Mouse (Mus musculus): ENCODE results near the gene Clcn6. TPM values are rescaled to one million over a fixed set of nuclear protein-coding genes. Genes with fewer than 3 reads are reported as not detected.

Gene Clcn6
- polyA plus RNA-seq, 1 experiment = not detected

GRCm38 (mm10) chr4:148071508-148071907 lies 32.9 kb upstream of the Clcn6 start:
- no peak overlapping the region for H3K4me3 ChIP-seq (ENCODE audit: insufficient read depth, low read depth, low read length)
- no peak overlapping the region for H3K27ac ChIP-seq (ENCODE audit: insufficient read depth, low read depth, low read length)
- peaks cover 7% of the 10 kb centered on the region; the same call in 1 of the 2 replicates for H3K4me1 ChIP-seq (ENCODE audit: control insufficient read depth, insufficient read depth, low read length)
- WGBS = 70% methylated on average over 5 of the region's 5 CpGs
- TF ChIP-seq POLR2A (IDR thresholded peaks at IDR 0.05; ENCODE audit: insufficient read depth, low read depth, low read length) (no peak), CTCF (IDR thresholded peaks at IDR 0.05; ENCODE audit: insufficient read depth, low read depth, low read length) (no peak)

- Histone ChIP-seq H3K4me3 (ENCODE audit: insufficient read depth, low read depth, low read length) (no peak overlapping the region), H3K27ac (ENCODE audit: insufficient read depth, low read depth, low read length) (no peak overlapping the region), H3K4me1 (ENCODE audit: control insufficient read depth, insufficient read depth, low read length) (peaks cover 6% of the 10 kb centered on the region; the same call in 1 of the 2 replicates)
- WGBS = 91% methylated on average over 9 of the region's 9 CpGs
- no peak for TF ChIP-seq POLR2A (IDR thresholded peaks at IDR 0.05; ENCODE audit: insufficient read depth, low read depth, low read length)
- no peak for TF ChIP-seq CTCF (IDR thresholded peaks at IDR 0.05; ENCODE audit: insufficient read depth, low read depth, low read length)
These were observed 31.1 kb upstream of the Clcn6 start for GRCm38 (mm10) chr4:148069602-148070218.

GRCm38 (mm10) chr4:148067346-148067745 lies 28.7 kb upstream of the Clcn6 start:
- H3K4me3 ChIP-seq (ENCODE audit: insufficient read depth, low read depth, low read length) = no peak overlapping the region
- TF ChIP-seq CTCF (IDR thresholded peaks at IDR 0.05; ENCODE audit: insufficient read depth, low read depth, low read length) = no peak
- no peak for TF ChIP-seq POLR2A (IDR thresholded peaks at IDR 0.05; ENCODE audit: insufficient read depth, low read depth, low read length)
- 90% methylated on average over 8 of the region's 8 CpGs for WGBS
- H3K4me1 ChIP-seq (ENCODE audit: control insufficient read depth, insufficient read depth, low read length) = peaks cover 6% of the 10 kb centered on the region; the same call in 1 of the 2 replicates
- H3K27ac ChIP-seq (ENCODE audit: insufficient read depth, low read depth, low read length) = no peak overlapping the region

- TF ChIP-seq CTCF (IDR thresholded peaks at IDR 0.05; ENCODE audit: insufficient read depth, low read depth, low read length) (no peak), POLR2A (IDR thresholded peaks at IDR 0.05; ENCODE audit: insufficient read depth, low read depth, low read length) (no peak)
- Histone ChIP-seq H3K27ac (ENCODE audit: insufficient read depth, low read depth, low read length) (no peak overlapping the region), H3K4me1 (ENCODE audit: control insufficient read depth, insufficient read depth, low read length) (peaks cover 6% of the 10 kb centered on the region; the same call in 1 of the 2 replicates), H3K4me3 (ENCODE audit: insufficient read depth, low read depth, low read length) (no peak overlapping the region)
- whole genome bisulfite sequencing = 66% methylated on average over 9 of the region's 9 CpGs
These were observed 27.8 kb upstream of the Clcn6 start for GRCm38 (mm10) chr4:148066401-148066744.

GRCm38 (mm10) chr4:148065702-148066400 lies 27.2 kb upstream of the Clcn6 start:
- 48% methylated on average over 6 of the region's 6 CpGs for WGBS
- Histone ChIP-seq H3K4me1 (ENCODE audit: control insufficient read depth, insufficient read depth, low read length) (peaks cover 6% of the 10 kb centered on the region; the same call in 1 of the 2 replicates), H3K27ac (ENCODE audit: insufficient read depth, low read depth, low read length) (no peak overlapping the region), H3K4me3 (ENCODE audit: insufficient read depth, low read depth, low read length) (no peak overlapping the region)
- TF ChIP-seq POLR2A (IDR thresholded peaks at IDR 0.05; ENCODE audit: insufficient read depth, low read depth, low read length) (no peak), CTCF (IDR thresholded peaks at IDR 0.05; ENCODE audit: insufficient read depth, low read depth, low read length) (no peak)

- H3K27ac ChIP-seq (ENCODE audit: insufficient read depth, low read depth, low read length) = no peak overlapping the region
- no peaks in the 10 kb centered on the region for H3K4me1 ChIP-seq (ENCODE audit: control insufficient read depth, insufficient read depth, low read length)
- WGBS = 89% methylated on average over 9 of the region's 9 CpGs
- TF ChIP-seq CTCF (IDR thresholded peaks at IDR 0.05; ENCODE audit: insufficient read depth, low read depth, low read length) (no peak), POLR2A (IDR thresholded peaks at IDR 0.05; ENCODE audit: insufficient read depth, low read depth, low read length) (no peak)
- H3K4me3 ChIP-seq (ENCODE audit: insufficient read depth, low read depth, low read length) = no peak overlapping the region
These were observed 22.5 kb upstream of the Clcn6 start for GRCm38 (mm10) chr4:148061086-148061480.

GRCm38 (mm10) chr4:148060120-148061085 lies 21.8 kb upstream of the Clcn6 start:
- H3K4me1 ChIP-seq (ENCODE audit: control insufficient read depth, insufficient read depth, low read length) = no peaks in the 10 kb centered on the region
- WGBS = 49% methylated on average over 13 of the region's 13 CpGs

GRCm38 (mm10) chr4:148058993-148059392 lies 20.4 kb upstream of the Clcn6 start:
- H3K4me1 ChIP-seq (ENCODE audit: control insufficient read depth, insufficient read depth, low read length) = no peaks in the 10 kb centered on the region
- no peak overlapping the region for H3K4me3 ChIP-seq (ENCODE audit: insufficient read depth, low read depth, low read length)
- no peak overlapping the region for H3K27ac ChIP-seq (ENCODE audit: insufficient read depth, low read depth, low read length)
- no peak for TF ChIP-seq CTCF (IDR thresholded peaks at IDR 0.05; ENCODE audit: insufficient read depth, low read depth, low read length)
- 72% methylated on average over 6 of the region's 6 CpGs for WGBS

More at GRCm38 (mm10) chr4:148060120-148061085, 21.8 kb upstream of the Clcn6 start:
- Histone ChIP-seq H3K27ac (ENCODE audit: insufficient read depth, low read depth, low read length) (no peak overlapping the region), H3K4me3 (ENCODE audit: insufficient read depth, low read depth, low read length) (no peak overlapping the region)
- TF ChIP-seq CTCF (IDR thresholded peaks at IDR 0.05; ENCODE audit: insufficient read depth, low read depth, low read length) = peak; percentile 24; the same call in 1 of the 2 replicates
- TF ChIP-seq POLR2A (IDR thresholded peaks at IDR 0.05; ENCODE audit: insufficient read depth, low read depth, low read length) = no peak
